Mouse (Mus musculus) midbrain, postnatal 0 days (tissue): ENCODE measurements around the gene Cyp2c54. TPM values are rescaled to one million over a fixed set of nuclear protein-coding genes. Genes with fewer than 3 reads are reported as not detected.
"Not testable (repeated sequence)": the region's sequence is repeated elsewhere in the genome, so short reads cannot be mapped to it uniquely, and the experiment has no call there.

ENCODE experiments used
- ATAC-seq: fragments of 200-750 bp; cut with Nextera tagmentation; 2 replicates; pipeline ENCODE4 v1.8.0; 2017; ENCODE audit warnings: moderate number of reproducible peaks, mild to moderate bottlenecking, moderate TSS enrichment, moderate library complexity; ENCODE audit not compliant: low FRiP score
- DNase-seq: peaks from one replicate; pipeline ENCODE4 v3.0.0-alpha.2; 2015; ENCODE audit warnings: low spot score
- H3K27ac ChIP-seq: fragments of 300-500 bp; sonication (generic); 2 replicates; pipeline ENCODE4 v1.5.1; 2014; ENCODE audit warnings: low read depth, mild to moderate bottlenecking, low read length, mixed read lengths
- H3K27me3 ChIP-seq: fragments of 300-500 bp; sonication (generic); 2 replicates; pipeline ENCODE4 v1.6.1; 2014; ENCODE audit warnings: low read length, control low read depth, mixed read lengths; ENCODE audit not compliant: insufficient read depth
- H3K36me3 ChIP-seq: fragments of 300-500 bp; sonication (generic); 2 replicates; pipeline ENCODE4 v1.6.1; 2014; ENCODE audit warnings: low read length, control low read depth, mixed read lengths; ENCODE audit not compliant: insufficient read depth
- H3K4me1 ChIP-seq: fragments of 300-500 bp; sonication (generic); 2 replicates; pipeline ENCODE4 v1.6.1; 2014; ENCODE audit warnings: mild to moderate bottlenecking, control low read depth, antibody characterized with exemption, low read length, mixed read lengths; ENCODE audit not compliant: insufficient read depth
- H3K4me2 ChIP-seq: fragments of 300-500 bp; sonication (generic); 2 replicates; pipeline ENCODE4 v1.6.1; 2014; ENCODE audit warnings: low read depth, mild to moderate bottlenecking, low read length, mixed read lengths; ENCODE audit not compliant: poor library complexity, severe bottlenecking
- H3K4me3 ChIP-seq: fragments of 300-500 bp; sonication (generic); 2 replicates; pipeline ENCODE4 v1.5.1; 2014; ENCODE audit warnings: low read depth, mild to moderate bottlenecking, low read length, moderate library complexity
- H3K9ac ChIP-seq: fragments of 300-500 bp; sonication (generic); replicated peaks from 2 replicates; pipeline ENCODE4 v1.6.1; 2014; ENCODE audit warnings: mild to moderate bottlenecking, low read length, moderate library complexity, mixed read lengths; ENCODE audit not compliant: poor library complexity, severe bottlenecking
- H3K9me3 ChIP-seq: fragments of 300-500 bp; sonication (generic); 2 replicates; pipeline ENCODE4 v1.6.1; 2016; ENCODE audit warnings: low read length, control low read depth
- CTCF ChIP-seq: IDR thresholded peaks from 2 replicates; pipeline ENCODE4 v1.5.1; 2016; ENCODE audit warnings: antibody characterized with exemption, mild to moderate bottlenecking
- WGBS: fragments of 180-500 bp; shearing (Covaris S2); extraction: QIAGEN DNeasy Blood & Tissue Kit; methylation state at CpG from one replicate; pipeline ENCODE4 v1.1.7; 2014; 5-methylcytosine and 5-hydroxymethylcytosine counted together
- polyA plus RNA-seq: library from polyadenylated mRNA; unstranded; fragments of >200 nt; fragmentation: Nextera tagmentation; extraction: Ambion mirVana; gene quantifications from 2 replicates; pipeline ENCODE4 v1.2.1, GENCODE M21; 2015
- total RNA-seq: library from RNA; depleted of rRNA; stranded (reverse); fragments of >200 nt; gene quantifications from 2 replicates; pipeline ENCODE4 v1.2.3, GENCODE M21; 2014; rRNA removed

Gene Cyp2c54
- not detected in 2 replicates for total RNA-seq
- polyA plus RNA-seq = not detected in 2 replicates

- H3K27ac ChIP-seq = no peak within 1 kb of the TSS
- no peak within 1 kb of the TSS for H3K9ac ChIP-seq
- TF ChIP-seq CTCF = no peak
- no peaks in the 10 kb centered on the region for H3K4me1 ChIP-seq
- ATAC-seq (no peak), DNase-seq (no peak)
- H3K4me3 ChIP-seq = no peak within 1 kb of the TSS
- H3K27me3 ChIP-seq = no peaks in the 10 kb centered on the region
- H3K4me2 ChIP-seq = no peak within 1 kb of the TSS
- no peaks in the 10 kb centered on the region for H3K9me3 ChIP-seq
- no peaks in the 10 kb centered on the region for H3K36me3 ChIP-seq
Measured at GRCm38 (mm10) chr19:40073701-40074100, at the start of gene Cyp2c54. Gene Cyp2c54 (minus strand): TSS chr19:40073827.

- H3K36me3 ChIP-seq, H3K9ac ChIP-seq, H3K4me3 ChIP-seq, H3K4me2 ChIP-seq, H3K27me3 ChIP-seq, H3K9me3 ChIP-seq, H3K4me1 ChIP-seq, ATAC-seq, DNase-seq, H3K27ac ChIP-seq: not testable (repeated sequence)
- 81% methylated on average over 13 of the region's 13 CpGs for WGBS
Measured at GRCm38 (mm10) chr19:40119624-40120023, 46.0 kb upstream of the Cyp2c54 start.

GRCm38 (mm10) chr19:40091111-40091510, 17.5 kb upstream of the Cyp2c54 start:
- Histone ChIP-seq H3K9ac (no peak overlapping the region), H3K4me1 (no peaks in the 10 kb centered on the region), H3K36me3 (no peaks in the 10 kb centered on the region), H3K9me3 (no peaks in the 10 kb centered on the region), H3K4me3 (no peak overlapping the region), H3K4me2 (no peak overlapping the region), H3K27ac (no peak overlapping the region), H3K27me3 (no peaks in the 10 kb centered on the region)
- WGBS = 84% methylated on average over 3 of the region's 3 CpGs
- DNase-seq = no peak
- ATAC-seq = no peak
- no peak for TF ChIP-seq CTCF

GRCm38 (mm10) chr19:40089421-40089820, 15.8 kb upstream of the Cyp2c54 start, which contains the start of gene Cyp2c50:
Gene Cyp2c50 (plus strand): TSS chr19:40089688.
- ATAC-seq, H3K4me2 ChIP-seq, DNase-seq, H3K9me3 ChIP-seq, H3K27me3 ChIP-seq, H3K27ac ChIP-seq, H3K4me1 ChIP-seq, H3K36me3 ChIP-seq, H3K9ac ChIP-seq, H3K4me3 ChIP-seq: not testable (repeated sequence)
- 97% methylated on average over 1 of the region's 1 CpGs for WGBS

GRCm38 (mm10) chr19:40088381-40088780, 14.8 kb upstream of the Cyp2c54 start:
- DNase-seq (no peak), ATAC-seq (no peak)
- 98% methylated on average over 1 of the region's 1 CpGs for WGBS
- no peaks in the 10 kb centered on the region for H3K9me3 ChIP-seq
- no peak overlapping the region for H3K27ac ChIP-seq
- H3K27me3 ChIP-seq = no peaks in the 10 kb centered on the region
- no peak overlapping the region for H3K4me3 ChIP-seq
- H3K4me2 ChIP-seq = no peak overlapping the region
- H3K36me3 ChIP-seq = no peaks in the 10 kb centered on the region
- TF ChIP-seq CTCF = no peak
- H3K4me1 ChIP-seq = no peaks in the 10 kb centered on the region
- no peak overlapping the region for H3K9ac ChIP-seq

GRCm38 (mm10) chr19:39992140-39992539, 81.5 kb downstream of the Cyp2c54 start, which contains the start of gene Cyp2c37:
Gene Cyp2c37 (plus strand): TSS chr19:39992424.
- not testable (repeated sequence) for ATAC-seq, H3K4me3 ChIP-seq, H3K27ac ChIP-seq, H3K4me2 ChIP-seq, H3K9ac ChIP-seq, H3K27me3 ChIP-seq, DNase-seq, H3K4me1 ChIP-seq, H3K9me3 ChIP-seq, H3K36me3 ChIP-seq
- 97% methylated on average over 1 of the region's 1 CpGs for WGBS
